Mouse (Mus musculus): Measurements from ENCODE around the gene Ddah1.

DNA sequence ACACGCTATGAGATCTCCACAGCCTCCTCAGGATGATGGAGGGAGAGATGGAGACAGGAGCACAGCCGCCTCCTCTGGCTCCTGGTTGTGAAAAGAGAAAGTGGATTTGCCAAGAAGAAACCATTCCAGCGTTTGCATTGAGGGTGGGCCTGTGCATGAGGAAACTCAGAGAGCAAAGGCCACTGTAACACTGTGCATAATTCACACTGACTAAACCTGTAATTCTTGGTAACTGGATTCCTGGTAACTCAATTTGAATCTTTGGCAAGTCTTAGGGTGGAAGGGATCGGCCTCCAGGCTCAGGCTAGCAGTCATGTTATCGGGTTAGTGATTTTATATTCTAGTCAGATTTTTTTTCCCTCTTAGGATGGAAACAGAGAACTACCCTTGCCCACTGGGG is 17.4 kb downstream of the Ddah1 start:
- TF ChIP-seq POLR2A (IDR thresholded peaks at IDR 0.05; ENCODE audit: borderline replicate concordance, extremely low read depth, insufficient read depth, insufficient read length, poor library complexity, severe bottlenecking) (no peak), CTCF (IDR thresholded peaks at IDR 0.05; ENCODE audit: borderline replicate concordance, extremely low read depth, insufficient read depth, insufficient read length) (no peak)

All from brain, embryonic 14.5 days (tissue).